Mouse (Mus musculus): Measurements from ENCODE around the gene Gm10912. TPM values are rescaled to one million over a fixed set of nuclear protein-coding genes. Genes with fewer than 3 reads are reported as not detected.
"Not testable (repeated sequence)": the region's sequence is repeated elsewhere in the genome, so short reads cannot be mapped to it uniquely, and the experiment has no call there.

Gm10912 gene
- not detected in 2 replicates for polyA plus RNA-seq (2016; fragmentation: Nextera tagmentation; extraction: Ambion mirVana)

DNA sequence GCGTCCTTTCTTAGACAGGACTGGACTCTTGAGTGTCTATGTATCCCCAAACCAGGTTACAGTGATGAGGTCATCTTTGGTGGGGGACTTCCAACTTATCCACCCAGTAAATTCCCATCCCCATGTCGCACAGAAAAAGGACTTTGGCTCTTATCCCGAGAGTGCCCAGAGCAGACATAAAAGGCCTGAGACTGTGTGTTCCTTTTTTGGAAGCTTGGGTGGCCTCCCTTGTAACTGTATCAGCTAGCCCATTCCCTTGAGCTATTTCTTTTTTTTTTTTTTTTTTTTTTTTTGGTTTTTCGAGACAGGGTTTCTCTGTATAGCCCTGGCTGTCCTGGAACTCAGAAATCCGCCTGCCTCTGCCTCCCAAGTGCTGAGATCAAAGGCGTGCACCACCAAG lies at the start of gene Gm10912:
TSS of gene Gm10912 (plus strand) at position 301 of the 400 bp plus-strand sequence.
- not testable (repeated sequence) for H3K27ac ChIP-seq (ENCODE audit: poor library complexity, severe bottlenecking); H3K4me1 ChIP-seq (replicated peaks); ATAC-seq (ENCODE audit: insufficient number of reproducible peaks, low FRiP score); H3K9me3 ChIP-seq (replicated peaks); H3K4me3 ChIP-seq; H3K9ac ChIP-seq; H3K27me3 ChIP-seq (replicated peaks); H3K4me2 ChIP-seq
- WGBS, result 81% methylated on average over 6 of the region's 6 CpGs
- H3K36me3 ChIP-seq, result peaks cover 19% of the 10 kb centered on the region

DNA sequence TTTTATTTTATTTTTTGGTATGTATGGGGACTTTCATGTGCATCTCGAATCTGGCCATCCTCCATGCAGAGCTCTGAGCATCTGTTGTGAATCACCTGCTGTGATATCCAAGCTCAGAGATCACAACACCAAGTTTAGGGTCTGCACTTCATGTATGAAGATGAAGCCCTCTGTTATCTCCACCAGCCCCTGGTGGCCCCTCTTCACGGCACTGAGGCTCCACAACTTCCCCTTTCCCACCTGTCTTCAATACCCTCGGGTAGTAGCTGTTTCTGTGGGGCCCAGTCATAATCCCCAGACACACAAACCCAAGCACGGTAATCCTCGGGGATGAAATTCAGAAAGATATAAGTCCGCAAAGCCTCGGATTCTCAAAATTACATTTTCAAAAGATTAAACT lies 42.5 kb upstream of the Gm10912 start:
- H3K36me3 ChIP-seq, result no peaks in the 10 kb centered on the region
- H3K4me1 ChIP-seq (replicated peaks), result no peaks in the 10 kb centered on the region; the same call in 1 of the 2 replicates
- H3K27me3 ChIP-seq (replicated peaks), result no peaks in the 10 kb centered on the region
- H3K27ac ChIP-seq (ENCODE audit: poor library complexity, severe bottlenecking), result no peak overlapping the region
- H3K9me3 ChIP-seq (replicated peaks), result no peaks in the 10 kb centered on the region
- H3K4me3 ChIP-seq, result no peak overlapping the region
- no peak for ATAC-seq (ENCODE audit: insufficient number of reproducible peaks, low FRiP score)
- H3K9ac ChIP-seq, result no peak overlapping the region
- 78% methylated on average over 7 of the region's 7 CpGs for WGBS
- no peak overlapping the region for H3K4me2 ChIP-seq

DNA sequence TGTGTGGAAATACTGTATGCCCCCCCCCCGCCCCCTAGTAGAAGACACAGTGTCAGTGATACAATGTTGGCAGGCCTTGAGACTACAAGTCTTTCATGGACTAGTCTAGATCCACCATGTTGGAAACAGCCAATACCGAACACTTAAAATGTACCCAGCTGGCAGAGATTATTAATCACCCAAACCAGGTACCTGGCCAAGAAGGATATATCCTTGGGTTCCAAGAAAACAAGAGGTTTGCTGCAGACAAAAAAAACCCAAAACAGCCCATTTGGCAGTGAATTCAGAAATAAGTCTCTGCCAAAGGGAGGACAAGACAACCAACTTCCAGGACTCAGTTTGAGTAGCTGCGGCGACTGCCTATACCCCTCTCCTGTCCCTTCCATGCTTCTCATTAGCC lies 41.0 kb upstream of the Gm10912 start:
- WGBS, result 87% methylated on average over 4 of the region's 4 CpGs
- no peak for ATAC-seq (ENCODE audit: insufficient number of reproducible peaks, low FRiP score)

GRCm38 (mm10) chr2:104027458-104028138 lies 38.0 kb upstream of the Gm10912 start, which contains the start of gene Fbxo3:
Gene Fbxo3, plus strand, starts transcription at chr2:104027721.
- ATAC-seq (ENCODE audit: insufficient number of reproducible peaks, low FRiP score), result peak; percentile 97
- H3K9ac ChIP-seq, result peak within 1 kb of the TSS; percentile 100
- H3K4me1 ChIP-seq (replicated peaks), result peaks cover 18% of the 10 kb centered on the region
- H3K27me3 ChIP-seq (replicated peaks), result no peaks in the 10 kb centered on the region
- peaks cover 12% of the 10 kb centered on the region for H3K36me3 ChIP-seq
- peak within 1 kb of the TSS; percentile 97 for H3K4me3 ChIP-seq
- WGBS, result 1% methylated on average over 44 of the region's 44 CpGs
- H3K4me2 ChIP-seq, result peak within 1 kb of the TSS; percentile 82
- H3K9me3 ChIP-seq (replicated peaks), result no peaks in the 10 kb centered on the region
- H3K27ac ChIP-seq (ENCODE audit: poor library complexity, severe bottlenecking), result peak within 1 kb of the TSS; percentile 55

More for the DNA sequence above, 41.0 kb upstream of the Gm10912 start:
- no peak overlapping the region for H3K4me3 ChIP-seq
- H3K4me2 ChIP-seq, result no peak overlapping the region
- H3K27me3 ChIP-seq (replicated peaks), result no peaks in the 10 kb centered on the region
- H3K36me3 ChIP-seq, result no peaks in the 10 kb centered on the region
- H3K27ac ChIP-seq (ENCODE audit: poor library complexity, severe bottlenecking), result no peak overlapping the region
- peaks cover 11% of the 10 kb centered on the region for H3K4me1 ChIP-seq (replicated peaks)
- H3K9me3 ChIP-seq (replicated peaks), result no peaks in the 10 kb centered on the region
- no peak overlapping the region for H3K9ac ChIP-seq

DNA sequence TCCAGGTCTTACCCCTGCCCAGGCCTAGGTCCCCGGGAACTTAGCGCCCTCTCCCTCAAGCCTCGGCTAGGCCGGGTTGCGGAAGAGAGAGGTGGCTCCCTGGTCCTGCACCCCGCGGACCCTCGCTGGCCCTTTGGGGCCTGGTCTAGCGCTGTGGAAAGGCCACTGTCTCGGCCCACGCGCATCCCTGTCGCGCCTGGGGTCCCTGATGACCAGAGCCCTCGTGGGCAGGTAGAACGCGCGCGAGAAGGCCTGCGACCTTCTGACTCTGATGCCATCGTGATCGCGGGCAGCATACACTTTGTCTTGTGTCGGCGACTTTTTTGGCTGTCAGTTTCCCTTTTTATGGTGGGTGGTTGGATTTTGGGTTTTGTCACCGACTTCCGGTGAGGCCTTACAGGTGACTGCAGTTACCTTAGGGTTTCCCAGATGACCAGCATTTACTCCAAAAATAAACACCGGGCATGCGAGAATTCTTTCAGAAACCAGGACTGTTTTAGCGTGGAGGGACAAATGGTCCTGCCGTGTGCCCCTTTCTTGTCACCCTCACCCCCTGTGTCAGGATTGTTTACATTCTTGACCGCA lies 37.4 kb upstream of the Gm10912 start, which contains the start of gene 4931422A03Rik:
TSS of gene 4931422A03Rik (minus strand) at position 223 of the 585 bp plus-strand sequence.
- H3K27me3 ChIP-seq (replicated peaks), result no peaks in the 10 kb centered on the region
- peaks cover 18% of the 10 kb centered on the region for H3K4me1 ChIP-seq (replicated peaks)
- H3K9ac ChIP-seq, result peak within 1 kb of the TSS; percentile 100
- peak within 1 kb of the TSS; percentile 82 for H3K4me2 ChIP-seq
- ATAC-seq (ENCODE audit: insufficient number of reproducible peaks, low FRiP score), result peak; percentile 75
- H3K4me3 ChIP-seq, result peak within 1 kb of the TSS; percentile 97
- WGBS, result 1% methylated on average over 31 of the region's 32 CpGs
- peaks cover 13% of the 10 kb centered on the region for H3K36me3 ChIP-seq
- H3K27ac ChIP-seq (ENCODE audit: poor library complexity, severe bottlenecking), result peak within 1 kb of the TSS; percentile 55
- no peaks in the 10 kb centered on the region for H3K9me3 ChIP-seq (replicated peaks)

DNA sequence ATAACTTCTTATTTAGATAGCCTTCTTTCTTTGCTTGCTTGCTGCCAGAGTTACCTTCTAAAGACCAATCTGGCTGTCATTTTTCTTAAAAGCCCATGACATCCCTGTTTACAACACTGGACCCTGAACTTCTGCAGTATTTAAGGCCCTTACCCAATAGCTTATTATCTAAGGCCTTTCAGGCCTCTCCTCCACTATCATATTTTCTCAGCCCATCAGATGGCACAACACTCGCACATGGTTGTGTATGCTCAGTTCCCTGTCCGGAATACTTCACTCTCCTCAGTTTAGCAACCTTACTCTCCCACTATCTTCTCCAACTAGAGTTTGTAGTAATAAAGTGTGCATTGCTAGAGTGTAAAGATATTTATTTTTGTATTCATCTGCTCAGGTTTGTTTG lies 36.6 kb upstream of the Gm10912 start:
- no peaks in the 10 kb centered on the region for H3K27me3 ChIP-seq (replicated peaks)
- peaks cover 19% of the 10 kb centered on the region for H3K36me3 ChIP-seq
- no peak for ATAC-seq (ENCODE audit: insufficient number of reproducible peaks, low FRiP score)
- peaks cover 18% of the 10 kb centered on the region for H3K4me1 ChIP-seq (replicated peaks)
- 30% methylated on average over 2 of the region's 2 CpGs for WGBS
- peak overlapping the region; percentile 82 for H3K4me2 ChIP-seq
- H3K27ac ChIP-seq (ENCODE audit: poor library complexity, severe bottlenecking), result no peak overlapping the region
- H3K4me3 ChIP-seq, result peak overlapping the region; percentile 97
- no peaks in the 10 kb centered on the region for H3K9me3 ChIP-seq (replicated peaks)
- peak overlapping the region; percentile 100 for H3K9ac ChIP-seq

- Histone ChIP-seq H3K4me1 (replicated peaks) (peaks cover 18% of the 10 kb centered on the region), H3K4me3 (no peak overlapping the region), H3K9me3 (replicated peaks) (no peaks in the 10 kb centered on the region), H3K36me3 (peaks cover 22% of the 10 kb centered on the region), H3K27me3 (replicated peaks) (no peaks in the 10 kb centered on the region), H3K9ac (no peak overlapping the region), H3K27ac (ENCODE audit: poor library complexity, severe bottlenecking) (no peak overlapping the region), H3K4me2 (no peak overlapping the region)
- ATAC-seq (ENCODE audit: insufficient number of reproducible peaks, low FRiP score), result no peak
- 76% methylated on average over 3 of the region's 3 CpGs for WGBS
Measured at GRCm38 (mm10) chr2:104030381-104030780, 35.2 kb upstream of the Gm10912 start.

DNA sequence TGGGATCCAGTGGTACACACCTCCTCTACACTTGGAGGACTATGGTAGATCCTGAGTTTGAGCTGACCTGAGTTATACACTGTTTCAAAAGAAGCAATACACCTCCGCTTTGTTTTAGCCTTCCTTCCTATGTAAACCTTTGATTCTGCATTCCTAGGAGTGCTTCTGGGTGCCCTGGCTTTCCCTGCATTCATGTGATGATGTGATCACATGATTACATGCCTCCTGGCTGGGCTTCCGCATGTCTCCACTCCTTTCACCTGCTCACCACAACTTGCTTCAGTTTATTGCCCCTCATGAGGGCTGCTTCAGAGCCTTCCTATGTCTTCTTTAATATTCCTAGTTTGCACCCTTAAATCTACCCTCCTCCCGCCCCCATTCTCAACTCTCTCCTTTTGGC lies 33.6 kb upstream of the Gm10912 start:
- Histone ChIP-seq H3K9me3 (replicated peaks) (no peaks in the 10 kb centered on the region), H3K4me1 (replicated peaks) (peaks cover 21% of the 10 kb centered on the region), H3K4me2 (no peak overlapping the region), H3K9ac (no peak overlapping the region), H3K36me3 (peaks cover 34% of the 10 kb centered on the region), H3K4me3 (no peak overlapping the region), H3K27ac (ENCODE audit: poor library complexity, severe bottlenecking) (no peak overlapping the region), H3K27me3 (replicated peaks) (no peaks in the 10 kb centered on the region)
- 88% methylated on average over 3 of the region's 3 CpGs for WGBS
- ATAC-seq (ENCODE audit: insufficient number of reproducible peaks, low FRiP score), result no peak

DNA sequence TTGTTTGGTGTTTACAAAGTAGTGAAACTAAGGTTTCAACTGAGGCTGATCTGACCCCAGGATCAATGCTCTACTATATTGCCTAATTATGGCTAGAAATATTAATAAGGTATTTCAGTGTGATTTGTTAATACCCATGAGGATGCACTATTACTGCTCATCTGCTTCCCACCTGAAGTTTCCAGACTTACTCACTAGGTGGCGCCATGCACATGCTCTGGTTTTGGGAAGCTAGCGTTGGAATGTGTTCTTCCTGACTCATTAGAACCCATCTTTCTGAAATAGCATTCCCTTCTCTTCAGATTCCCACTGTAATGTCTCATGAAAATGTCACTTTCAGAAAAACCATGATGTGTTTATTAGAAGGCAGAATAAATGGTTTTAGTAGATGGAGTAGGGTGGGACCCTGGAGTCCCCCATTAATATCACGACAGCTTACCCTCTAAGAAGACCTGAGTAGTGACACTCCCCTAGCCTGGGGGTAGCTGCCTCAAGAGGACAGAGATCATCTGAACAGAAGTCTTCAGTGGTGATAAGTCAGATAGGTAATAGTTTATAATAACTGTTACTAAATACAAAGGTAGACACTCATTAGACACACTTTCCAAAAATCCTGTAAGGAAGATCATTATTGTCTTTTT lies 30.7 kb upstream of the Gm10912 start:
- H3K36me3 ChIP-seq, result peaks cover 49% of the 10 kb centered on the region
- H3K27me3 ChIP-seq (replicated peaks), result no peaks in the 10 kb centered on the region
- ATAC-seq (ENCODE audit: insufficient number of reproducible peaks, low FRiP score), result no peak

DNA sequence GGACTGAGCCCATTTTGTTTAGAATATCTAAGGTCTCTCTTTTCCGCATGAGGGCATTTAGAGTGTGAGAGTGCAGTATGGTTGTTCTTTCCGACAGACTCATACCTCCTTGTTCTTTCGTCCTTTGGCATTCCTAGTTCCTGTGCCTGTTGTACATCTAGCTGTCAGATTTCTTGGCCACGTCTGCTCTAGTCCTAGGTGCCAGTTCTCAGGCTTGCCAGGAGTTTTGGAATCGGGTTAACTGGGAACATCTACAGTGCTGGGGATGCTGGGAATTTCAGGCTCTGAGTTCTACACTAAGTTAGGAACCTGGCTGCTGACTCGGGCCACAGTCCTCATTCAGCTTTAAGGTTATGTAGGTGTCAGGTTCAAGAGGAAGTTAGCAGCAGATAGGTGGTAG lies 30.0 kb upstream of the Gm10912 start:
- Histone ChIP-seq H3K27me3 (replicated peaks) (no peaks in the 10 kb centered on the region), H3K4me2 (no peak overlapping the region), H3K4me3 (no peak overlapping the region), H3K4me1 (replicated peaks) (peaks cover 7% of the 10 kb centered on the region; the same call in 1 of the 2 replicates), H3K9ac (no peak overlapping the region), H3K36me3 (peaks cover 51% of the 10 kb centered on the region), H3K27ac (ENCODE audit: poor library complexity, severe bottlenecking) (no peak overlapping the region), H3K9me3 (replicated peaks) (no peaks in the 10 kb centered on the region)
- 71% methylated on average over 6 of the region's 6 CpGs for WGBS
- ATAC-seq (ENCODE audit: insufficient number of reproducible peaks, low FRiP score), result no peak

More for the DNA sequence above, 30.7 kb upstream of the Gm10912 start:
- Histone ChIP-seq H3K9ac (no peak overlapping the region), H3K4me2 (no peak overlapping the region), H3K9me3 (replicated peaks) (no peaks in the 10 kb centered on the region), H3K27ac (ENCODE audit: poor library complexity, severe bottlenecking) (no peak overlapping the region), H3K4me3 (no peak overlapping the region), H3K4me1 (replicated peaks) (peaks cover 7% of the 10 kb centered on the region)
- 31% methylated on average over 3 of the region's 3 CpGs for WGBS

GRCm38 (mm10) chr2:104036316-104036715 lies 29.3 kb upstream of the Gm10912 start:
- Histone ChIP-seq H3K27ac (ENCODE audit: poor library complexity, severe bottlenecking) (no peak overlapping the region), H3K4me2 (no peak overlapping the region), H3K27me3 (replicated peaks) (no peaks in the 10 kb centered on the region), H3K9ac (no peak overlapping the region), H3K36me3 (peaks cover 52% of the 10 kb centered on the region), H3K4me1 (replicated peaks) (peaks cover 8% of the 10 kb centered on the region; the same call in 1 of the 2 replicates), H3K9me3 (replicated peaks) (no peaks in the 10 kb centered on the region), H3K4me3 (no peak overlapping the region)
- WGBS, result 67% methylated on average over 3 of the region's 3 CpGs
- no peak for ATAC-seq (ENCODE audit: insufficient number of reproducible peaks, low FRiP score)
